Mouse (Mus musculus): ENCODE data around the gene Tagln3. TPM values are rescaled to one million over a fixed set of nuclear protein-coding genes. Genes with fewer than 3 reads are reported as not detected.
A peak's percentile ranks its signal among the peaks of the same experiment; 100 is the strongest.

The Tagln3 gene
- total RNA-seq (2021): 1 to 10 TPM; 2.7 to 3.0 TPM
- long read RNA-seq, experiment 1, transcript Tagln3-201 (4 exons, 1,240 nt): major isoform, 8 of 8 reads
- long read RNA-seq, experiment 1, partial matches to known transcripts: 0 of 8 reads
- long read RNA-seq, experiment 1, other reads (novel, unspliced or antisense): 0 of 8 reads
- long read RNA-seq, experiment 2, partial matches to known transcripts: 0 of 1 reads
- long read RNA-seq, experiment 2, other reads (novel, unspliced or antisense): 0 of 1 reads

GRCm38 (mm10) chr16:45724061-45724741, at the start of gene Tagln3:
Gene Tagln3 (minus strand): TSS chr16:45724608.
- peak; percentile 39 to 43 for DNase-seq

GRCm38 (mm10) chr16:45770914-45771313, 46.5 kb upstream of the Tagln3 start:
- no peak for DNase-seq

GRCm38 (mm10) chr16:45767853-45768640, 43.6 kb upstream of the Tagln3 start:
- peak; percentile 37 to 45 for DNase-seq

GRCm38 (mm10) chr16:45767434-45767833, 43.0 kb upstream of the Tagln3 start:
- no peak for DNase-seq

- DNase-seq: no peak
These were observed 41.5 kb upstream of the Tagln3 start for GRCm38 (mm10) chr16:45765801-45766494.

- DNase-seq: no peak
These were observed 40.7 kb upstream of the Tagln3 start for GRCm38 (mm10) chr16:45765102-45765501.

GRCm38 (mm10) chr16:45762859-45763505, 38.6 kb upstream of the Tagln3 start:
- DNase-seq: no peak

GRCm38 (mm10) chr16:45761425-45761824, 37.0 kb upstream of the Tagln3 start:
- no peak for DNase-seq

GRCm38 (mm10) chr16:45758726-45759269, 34.4 kb upstream of the Tagln3 start:
- DNase-seq: no peak

- DNase-seq: peak; percentile 27 to 72
These were observed 33.1 kb upstream of the Tagln3 start for GRCm38 (mm10) chr16:45757421-45758078.

GRCm38 (mm10) chr16:45756855-45757254, 32.4 kb upstream of the Tagln3 start:
- DNase-seq: peak in 1 of 2 experiments; percentile 64

- DNase-seq: no peak
These were observed 19.3 kb upstream of the Tagln3 start for GRCm38 (mm10) chr16:45743591-45744144.

GRCm38 (mm10) chr16:45742615-45743476, 18.4 kb upstream of the Tagln3 start, which contains the start of gene Abhd10:
Gene Abhd10 (minus strand): TSS chr16:45742955.
- peak; percentile 98 for DNase-seq

GRCm38 (mm10) chr16:45737880-45738279, 13.5 kb upstream of the Tagln3 start:
- no peak for DNase-seq

- DNase-seq: no peak
These were observed 12.3 kb upstream of the Tagln3 start for GRCm38 (mm10) chr16:45736724-45737123.

GRCm38 (mm10) chr16:45729163-45729562, 4.8 kb upstream of the Tagln3 start:
- DNase-seq: no peak

- no peak for DNase-seq
These were observed 314 bp upstream of the Tagln3 start for GRCm38 (mm10) chr16:45724742-45725102.

GRCm38 (mm10) chr16:45723172-45723901, 1.1 kb downstream of the Tagln3 start:
- no peak for DNase-seq

GRCm38 (mm10) chr16:45722460-45722951, 1.9 kb downstream of the Tagln3 start:
- no peak for DNase-seq

Data from adrenal gland, postnatal 36 days (tissue).